Mouse (Mus musculus) forebrain, embryonic 14.5 days (tissue): ENCODE measurements around the gene Tst. TPM values are rescaled to one million over a fixed set of nuclear protein-coding genes. Genes with fewer than 3 reads are reported as not detected.
A peak's percentile ranks its signal among the peaks of the same experiment; 100 is the strongest.

ENCODE experiments used
- ATAC-seq: fragments of 200-750 bp; cut with Nextera tagmentation; 2 replicates; pipeline ENCODE4 v1.8.0; 2017; ENCODE audit warnings: mild to moderate bottlenecking, moderate library complexity
- DNase-seq: peaks from one replicate; pipeline ENCODE4 v3.0.0-alpha.2; 2015; ENCODE audit warnings: low spot score
- H3K27ac ChIP-seq: fragments of 300-500 bp; sonication (generic); 2 replicates; pipeline ENCODE4 v1.5.1; 2014; ENCODE audit warnings: low read depth, mild to moderate bottlenecking, control low read depth, low read length, moderate library complexity
- H3K27me3 ChIP-seq: fragments of 300-500 bp; sonication (generic); replicated peaks from 2 replicates; pipeline ENCODE4 v1.6.1; 2014; ENCODE audit warnings: low read length, control low read depth, mixed read lengths; ENCODE audit not compliant: control insufficient read depth, insufficient read depth
- H3K36me3 ChIP-seq: fragments of 300-500 bp; sonication (generic); 2 replicates; pipeline ENCODE4 v1.6.1; 2014; ENCODE audit warnings: low read length, control low read depth; ENCODE audit not compliant: control insufficient read depth, insufficient read depth
- H3K4me1 ChIP-seq: fragments of 300-500 bp; sonication (generic); 2 replicates; pipeline ENCODE4 v1.6.1; 2014; ENCODE audit warnings: antibody characterized with exemption, low read length, control low read depth; ENCODE audit not compliant: control insufficient read depth, insufficient read depth
- H3K4me2 ChIP-seq: fragments of 300-500 bp; sonication (generic); 2 replicates; pipeline ENCODE4 v1.6.1; 2014; ENCODE audit warnings: mild to moderate bottlenecking, control low read depth, low read length
- H3K4me3 ChIP-seq: fragments of 300-500 bp; sonication (generic); 2 replicates; pipeline ENCODE4 v1.5.1; 2014; ENCODE audit warnings: low read depth, low read length, control low read depth
- H3K9ac ChIP-seq: fragments of 300-500 bp; sonication (generic); 2 replicates; pipeline ENCODE4 v1.6.1; 2014; ENCODE audit warnings: mild to moderate bottlenecking, low read length, control low read depth, moderate library complexity
- H3K9me3 ChIP-seq: fragments of 300-500 bp; sonication (generic); replicated peaks from 2 replicates; pipeline ENCODE4 v1.6.1; 2016; ENCODE audit warnings: low read length, control low read depth, mixed read lengths; ENCODE audit not compliant: control insufficient read depth
- WGBS: fragments of 180-500 bp; shearing (Covaris S2); extraction: QIAGEN DNeasy Blood & Tissue Kit; methylation state at CpG from one replicate; pipeline ENCODE4 v1.1.7; 2014; 5-methylcytosine and 5-hydroxymethylcytosine counted together
- polyA plus RNA-seq: library from polyadenylated mRNA; unstranded; fragments of >200 nt; fragmentation: Nextera tagmentation; extraction: Ambion mirVana; gene quantifications from 2 replicates; pipeline ENCODE4 v1.2.1, GENCODE M21; 2014

The Tst gene
- polyA plus RNA-seq, 1 experiment from 2014 or later: 27.4 TPM

GRCm38 (mm10) chr15:78447121-78447520, 41.4 kb upstream of the Tst start:
- WGBS: 50% methylated on average over 7 of the region's 7 CpGs
- Histone ChIP-seq H3K9ac (no peak overlapping the region), H3K4me2 (no peak overlapping the region), H3K27ac (no peak overlapping the region), H3K4me1 (0 out of 2 replicates have a peak, but pooled peaks cover 2% of the 10 kb centered on the region), H3K27me3 (no peaks in the 10 kb centered on the region), H3K36me3 (no peaks in the 10 kb centered on the region), H3K4me3 (no peak overlapping the region), H3K9me3 (no peaks in the 10 kb centered on the region)
- no peak for ATAC-seq
- no peak for DNase-seq

DNA sequence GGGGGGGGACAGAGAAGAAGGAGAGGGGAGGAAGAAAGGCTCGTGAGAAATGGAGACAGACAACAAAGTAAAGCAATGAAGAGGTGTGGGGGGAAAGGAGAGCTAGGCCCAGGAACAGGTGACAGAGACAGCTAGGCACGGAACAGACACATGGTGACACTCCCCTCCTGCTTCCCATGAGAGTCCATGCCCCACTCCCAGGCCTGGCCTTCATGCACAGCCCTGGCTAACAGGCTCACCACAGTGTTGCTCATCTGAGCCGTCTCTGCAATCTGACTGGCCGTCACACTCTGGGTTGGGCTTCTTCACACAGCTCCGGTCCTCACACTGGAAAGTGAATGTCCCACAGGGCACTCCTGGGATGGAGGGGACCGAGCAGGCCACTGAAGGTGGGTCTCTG, 38.1 kb upstream of the Tst start:
- Histone ChIP-seq H3K9me3 (no peaks in the 10 kb centered on the region), H3K4me1 (0 out of 2 replicates have a peak, but pooled peaks cover 2% of the 10 kb centered on the region), H3K9ac (no peak overlapping the region), H3K4me2 (no peak overlapping the region), H3K4me3 (no peak overlapping the region), H3K36me3 (no peaks in the 10 kb centered on the region), H3K27me3 (no peaks in the 10 kb centered on the region), H3K27ac (no peak overlapping the region)
- DNase-seq (no peak), ATAC-seq (no peak)
- WGBS: 58% methylated on average over 6 of the region's 6 CpGs

- Histone ChIP-seq H3K9ac (no peak overlapping the region), H3K4me2 (no peak overlapping the region), H3K9me3 (no peaks in the 10 kb centered on the region), H3K27ac (no peak overlapping the region), H3K36me3 (0 out of 2 replicates have a peak, but pooled peaks cover 4% of the 10 kb centered on the region), H3K4me3 (no peak overlapping the region), H3K27me3 (no peaks in the 10 kb centered on the region), H3K4me1 (0 out of 2 replicates have a peak, but pooled peaks cover 5% of the 10 kb centered on the region)
- 88% methylated on average over 19 of the region's 19 CpGs for WGBS
- DNase-seq (no peak), ATAC-seq (no peak)
Observed at GRCm38 (mm10) chr15:78442231-78442630, 36.5 kb upstream of the Tst start.

GRCm38 (mm10) chr15:78438973-78439372, 33.3 kb upstream of the Tst start:
- Histone ChIP-seq H3K4me1 (peaks cover 13% of the 10 kb centered on the region; the same call in 1 of the 2 replicates), H3K36me3 (peaks cover 20% of the 10 kb centered on the region), H3K4me3 (no peak overlapping the region), H3K9ac (no peak overlapping the region), H3K9me3 (no peaks in the 10 kb centered on the region), H3K4me2 (no peak overlapping the region), H3K27ac (no peak overlapping the region), H3K27me3 (no peaks in the 10 kb centered on the region)
- WGBS: 69% methylated on average over 9 of the region's 9 CpGs
- ATAC-seq (no peak), DNase-seq (no peak)

- Histone ChIP-seq H3K27me3 (no peaks in the 10 kb centered on the region), H3K9me3 (no peaks in the 10 kb centered on the region), H3K4me3 (no peak overlapping the region), H3K27ac (no peak overlapping the region), H3K4me2 (no peak overlapping the region), H3K9ac (no peak overlapping the region), H3K4me1 (peaks cover 13% of the 10 kb centered on the region; the same call in 1 of the 2 replicates), H3K36me3 (peaks cover 25% of the 10 kb centered on the region)
- no peak for ATAC-seq
- no peak for DNase-seq
- WGBS: 56% methylated on average over 8 of the region's 8 CpGs
Observed at GRCm38 (mm10) chr15:78438505-78438904, 32.8 kb upstream of the Tst start.

GRCm38 (mm10) chr15:78438018-78438394, 32.3 kb upstream of the Tst start:
- H3K4me1 ChIP-seq: peaks cover 13% of the 10 kb centered on the region; the same call in 1 of the 2 replicates
- 44% methylated on average over 4 of the region's 4 CpGs for WGBS
- no peak for ATAC-seq

DNA sequence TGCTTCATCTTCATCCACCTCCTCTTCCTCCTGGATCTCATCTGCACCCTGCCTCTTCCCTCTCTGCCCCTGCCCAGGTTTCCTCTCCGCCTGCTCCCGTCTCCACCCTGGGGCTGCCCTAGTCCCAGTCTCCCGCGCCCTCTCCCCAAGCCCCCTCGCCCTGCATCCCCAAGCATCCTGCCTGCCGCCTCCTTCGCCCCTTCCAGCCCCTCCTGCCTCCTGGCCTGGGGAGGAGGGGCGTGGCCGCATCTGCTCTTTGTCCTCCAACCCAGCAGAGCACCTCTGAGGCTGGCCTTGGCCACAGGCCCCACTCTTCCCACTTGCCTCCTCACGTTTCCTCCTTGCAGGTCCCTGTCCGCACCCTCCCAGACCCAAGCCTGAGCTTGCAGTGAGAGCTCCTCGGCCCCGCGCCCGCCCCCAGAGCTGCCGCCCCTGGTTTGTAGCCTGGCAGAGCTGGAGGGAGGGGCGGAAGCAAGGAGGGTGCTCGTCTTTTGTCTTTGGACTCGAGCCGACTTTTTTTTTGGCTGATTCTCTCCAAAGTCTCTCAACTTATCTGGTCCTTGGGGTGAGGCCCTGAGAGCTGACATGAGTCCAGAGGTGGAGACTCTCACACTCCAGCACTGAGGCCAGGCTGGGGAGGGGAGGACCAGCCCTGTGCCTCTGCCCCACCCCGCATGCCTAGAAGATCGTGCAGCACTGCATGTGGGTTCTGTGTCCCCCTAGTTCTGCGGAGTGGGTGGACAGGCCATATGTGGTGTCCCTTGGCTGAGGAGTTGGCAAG, 31.7 kb upstream of the Tst start:
- Histone ChIP-seq H3K4me1 (peaks cover 13% of the 10 kb centered on the region; the same call in 1 of the 2 replicates), H3K9me3 (no peaks in the 10 kb centered on the region), H3K27ac (peak overlapping the region; percentile 6; the same call in 1 of the 2 replicates), H3K27me3 (no peaks in the 10 kb centered on the region), H3K9ac (peak overlapping the region; percentile 50; the same call in 1 of the 2 replicates), H3K36me3 (peaks cover 30% of the 10 kb centered on the region), H3K4me2 (peak overlapping the region; percentile 59), H3K4me3 (peak overlapping the region; percentile 21; the same call in 1 of the 2 replicates)
- peak; percentile 33 for DNase-seq
- 15% methylated on average over 23 of the region's 23 CpGs for WGBS
- no peak; the same call in 1 of the 2 replicates for ATAC-seq

More at GRCm38 (mm10) chr15:78438018-78438394, 32.3 kb upstream of the Tst start:
- Histone ChIP-seq H3K4me3 (no peak overlapping the region), H3K27ac (no peak overlapping the region), H3K27me3 (no peaks in the 10 kb centered on the region), H3K36me3 (peaks cover 30% of the 10 kb centered on the region), H3K9me3 (no peaks in the 10 kb centered on the region), H3K4me2 (no peak overlapping the region), H3K9ac (no peak overlapping the region)
- DNase-seq: no peak

DNA sequence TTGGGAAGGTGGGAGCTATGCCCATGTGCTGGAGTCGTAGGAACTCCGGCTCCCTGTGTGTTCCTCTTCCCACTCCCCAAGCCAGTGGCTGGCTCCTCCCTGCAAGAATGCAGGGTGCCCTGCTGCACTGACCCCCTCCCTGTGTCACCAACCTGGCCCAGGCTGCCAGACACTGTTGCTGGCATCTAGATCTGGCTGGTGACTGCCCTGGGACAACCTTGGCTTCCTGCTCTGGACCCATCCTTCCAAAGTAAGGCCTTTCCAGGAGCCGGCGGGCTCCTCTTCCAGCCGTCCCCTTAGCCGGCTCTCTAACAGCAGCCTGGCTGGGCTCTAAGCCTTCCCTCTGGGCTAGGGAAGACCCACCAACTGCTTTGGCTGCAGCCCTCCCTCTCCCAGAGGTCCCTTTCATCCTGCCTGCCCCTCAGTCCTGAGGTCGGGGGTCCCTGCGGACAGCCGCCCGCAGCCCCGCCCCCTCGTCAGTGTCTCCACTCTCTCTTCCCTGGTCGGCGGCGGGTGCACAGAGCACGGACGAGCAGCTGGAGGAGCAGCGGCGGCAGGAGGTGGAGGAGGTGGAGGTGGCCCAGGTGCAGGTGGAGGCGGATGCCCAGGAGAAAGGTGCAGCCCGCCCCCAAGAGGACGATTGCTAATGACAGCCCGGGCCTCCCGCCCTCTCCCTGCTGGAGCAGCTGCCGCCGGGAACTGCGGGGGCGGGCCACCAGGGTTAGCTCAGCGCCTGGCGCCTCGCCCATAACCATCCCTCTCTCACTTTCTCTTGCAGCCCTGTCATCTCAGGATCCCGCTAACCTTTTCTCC, 30.9 kb upstream of the Tst start:
- H3K4me2 ChIP-seq: peak overlapping the region; percentile 59
- peak overlapping the region; percentile 21 for H3K4me3 ChIP-seq
- DNase-seq (peak; percentile 88), ATAC-seq (peak; percentile 78)
- WGBS: 8% methylated on average over 32 of the region's 32 CpGs
- peak overlapping the region; percentile 50 for H3K9ac ChIP-seq
- no peaks in the 10 kb centered on the region for H3K9me3 ChIP-seq
- no peaks in the 10 kb centered on the region for H3K27me3 ChIP-seq
- peaks cover 36% of the 10 kb centered on the region for H3K36me3 ChIP-seq
- peaks cover 13% of the 10 kb centered on the region; the same call in 1 of the 2 replicates for H3K4me1 ChIP-seq
- peak overlapping the region; percentile 22; the same call in 1 of the 2 replicates for H3K27ac ChIP-seq
